Mouse (Mus musculus) cerebral cortex, adult 2 months (tissue): Measurements from ENCODE around the gene Prepl.

Experiments
- WGBS: fragments of 180-500 bp; shearing (Covaris S2); methylation state at CpG from one replicate; pipeline ENCODE4 v1.1.7; 2018; 5-methylcytosine and 5-hydroxymethylcytosine counted together

The Prepl gene

DNA sequence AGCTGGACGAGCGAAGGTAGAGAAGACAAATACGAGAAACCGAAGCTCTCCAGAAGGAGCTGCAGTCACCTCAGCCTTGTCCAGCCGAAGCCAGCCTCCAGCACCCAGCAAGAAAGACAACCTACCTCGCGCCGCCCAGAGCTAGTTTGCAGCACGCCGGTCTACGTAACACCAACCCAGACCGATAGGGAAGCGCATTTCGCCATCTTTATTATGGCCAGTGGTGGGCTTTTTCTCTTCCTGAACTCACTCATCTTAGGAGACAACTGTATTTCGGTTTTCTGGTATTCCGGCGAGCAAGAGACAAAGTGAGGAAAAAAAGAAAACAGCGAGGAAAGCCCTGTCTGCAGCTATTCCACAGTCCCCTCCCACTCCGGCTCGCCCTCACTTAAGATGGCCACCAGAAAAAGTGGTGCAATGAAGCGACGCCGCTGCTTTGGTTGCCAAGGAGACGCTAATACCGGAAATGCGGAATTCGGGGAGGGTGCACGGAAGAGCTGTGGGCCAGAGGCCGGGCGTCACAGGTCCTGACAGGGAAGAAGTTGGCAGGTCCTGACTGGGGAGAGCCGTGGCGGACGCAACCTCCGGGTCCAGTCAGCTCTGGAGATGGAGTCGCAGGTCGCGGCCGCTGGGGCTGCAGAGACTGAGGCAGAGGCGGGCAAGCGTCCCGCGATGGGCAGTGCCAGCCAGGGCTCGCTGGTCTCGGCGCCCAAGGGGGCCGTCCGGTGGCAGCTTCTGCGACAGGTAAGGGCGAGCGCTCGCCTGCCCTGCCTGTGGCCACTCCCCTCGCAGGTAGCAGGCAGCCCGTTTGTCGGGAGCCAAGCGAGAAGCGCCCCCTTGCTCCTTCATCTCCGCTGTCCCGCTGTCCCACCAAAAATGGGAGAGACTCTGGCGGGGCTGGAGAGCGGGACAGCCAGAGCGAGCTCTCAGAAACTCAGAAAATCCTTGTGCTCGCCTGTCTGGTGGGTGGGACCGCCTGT, at the start of gene Prepl, which contains the start of gene Camkmt:
Gene Prepl, minus strand, starts transcription at position 122 of the 980 bp plus-strand sequence.
Gene Camkmt, plus strand, starts transcription at position 433 of the 980 bp plus-strand sequence.
- WGBS, result under 1% methylated on average over 63 of the region's 63 CpGs

DNA sequence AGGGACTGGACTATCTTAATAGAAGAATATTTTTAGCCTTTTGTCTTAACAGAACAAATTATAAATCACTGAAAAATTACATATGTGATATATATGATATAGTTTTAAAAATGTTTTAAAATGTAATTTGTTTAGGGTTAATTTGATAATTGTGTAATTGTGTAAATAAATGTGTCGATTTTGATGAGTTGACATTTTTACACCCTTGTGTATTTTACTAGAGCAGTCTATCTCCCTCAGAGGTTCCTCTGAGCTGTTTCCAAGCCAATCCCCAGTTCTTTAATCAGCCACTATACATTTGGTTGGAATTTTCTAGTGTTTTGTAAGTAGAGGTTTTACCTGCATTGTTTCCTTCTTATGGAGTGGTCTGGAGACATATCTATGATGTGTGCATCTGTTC, 48.4 kb upstream of the Prepl start:
- WGBS, result 97% methylated on average over 1 of the region's 1 CpGs

DNA sequence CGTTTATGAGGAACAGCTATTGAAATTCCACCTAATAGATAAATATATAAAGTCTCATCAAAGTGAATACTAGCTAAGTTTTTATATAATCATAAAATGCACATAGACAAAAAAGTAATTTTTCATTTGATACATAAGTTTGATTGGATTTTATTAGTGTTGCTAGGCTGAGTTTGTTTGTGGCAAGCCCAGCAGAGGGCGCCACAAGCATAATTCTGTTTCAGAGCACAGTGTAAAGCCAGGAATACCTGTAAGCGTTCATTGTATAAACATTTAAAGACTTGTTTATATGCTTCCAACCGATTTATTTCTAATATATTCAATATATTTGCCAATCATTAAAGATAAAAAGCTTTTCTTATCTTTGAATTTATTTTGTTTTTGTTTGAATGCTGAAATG, 26.6 kb upstream of the Prepl start:
- 24% methylated on average over 4 of the region's 4 CpGs for WGBS

DNA sequence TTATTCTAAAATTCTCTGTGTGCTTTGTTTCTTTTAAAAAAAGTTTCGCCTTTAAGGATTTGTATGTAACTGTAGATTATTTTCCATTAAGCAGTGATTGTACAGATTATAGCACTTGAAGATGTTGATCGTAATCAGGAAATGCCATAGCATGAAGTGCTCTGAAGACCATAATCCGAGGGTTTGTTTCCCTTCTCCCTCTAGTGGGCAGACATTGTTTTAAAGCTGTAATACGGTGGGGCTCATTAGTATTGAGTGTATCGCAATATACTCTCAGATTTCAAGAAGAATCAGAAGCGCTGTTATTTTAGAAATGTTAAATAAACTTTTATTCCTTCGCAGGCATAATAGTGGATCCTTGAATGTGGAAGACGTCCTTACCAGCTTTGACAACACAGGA, 23.4 kb upstream of the Prepl start:
- 82% methylated on average over 8 of the region's 8 CpGs for WGBS

DNA sequence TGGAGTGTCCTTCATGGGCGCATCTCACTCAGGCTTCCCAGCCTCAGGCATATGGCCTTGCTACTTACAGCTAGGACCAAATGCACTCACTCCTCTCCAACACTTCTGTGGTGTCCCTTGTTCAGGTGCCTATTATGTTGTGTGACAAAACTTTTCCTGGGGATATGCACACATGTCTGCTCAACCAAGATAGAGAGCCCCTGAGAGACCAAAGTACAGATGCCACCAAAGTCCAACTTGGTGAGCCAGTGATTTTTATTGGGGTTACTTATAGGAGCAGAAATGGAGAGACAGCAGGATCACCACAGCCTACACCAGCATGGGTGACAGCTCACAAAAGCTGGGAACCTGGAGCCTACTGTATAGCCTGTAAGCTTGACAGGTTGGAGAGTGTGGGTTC, 20.6 kb upstream of the Prepl start:
- 100% methylated on average over 1 of the region's 1 CpGs for WGBS

DNA sequence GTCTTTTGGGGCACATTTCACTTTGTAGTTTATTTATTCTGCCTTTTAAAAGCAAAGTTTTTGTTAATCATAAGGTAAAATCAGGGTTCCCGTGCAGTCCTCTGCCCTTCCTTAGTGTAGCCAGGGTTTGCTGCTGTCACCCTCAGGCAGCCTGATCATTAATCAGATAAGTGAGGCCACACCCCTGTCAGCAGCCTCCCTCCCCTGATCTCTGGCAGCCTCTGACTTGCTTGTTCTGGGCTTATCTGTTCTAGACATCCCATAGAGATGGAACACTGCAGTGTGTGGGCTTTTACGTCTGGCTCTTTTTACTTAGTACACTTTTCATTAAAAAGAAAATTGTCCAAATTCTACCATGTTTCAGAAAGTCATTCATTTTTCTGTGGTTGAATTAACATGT, 13.3 kb upstream of the Prepl start:
- WGBS, result 70% methylated on average over 2 of the region's 2 CpGs

GRCm38 (mm10) chr17:85101751-85102150, 11.7 kb upstream of the Prepl start:
- 81% methylated on average over 7 of the region's 7 CpGs for WGBS

- WGBS, result 95% methylated on average over 3 of the region's 3 CpGs
These were observed 10.2 kb upstream of the Prepl start for GRCm38 (mm10) chr17:85100232-85100631.

GRCm38 (mm10) chr17:85098677-85099323, 8.8 kb upstream of the Prepl start:
- 88% methylated on average over 7 of the region's 7 CpGs for WGBS

DNA sequence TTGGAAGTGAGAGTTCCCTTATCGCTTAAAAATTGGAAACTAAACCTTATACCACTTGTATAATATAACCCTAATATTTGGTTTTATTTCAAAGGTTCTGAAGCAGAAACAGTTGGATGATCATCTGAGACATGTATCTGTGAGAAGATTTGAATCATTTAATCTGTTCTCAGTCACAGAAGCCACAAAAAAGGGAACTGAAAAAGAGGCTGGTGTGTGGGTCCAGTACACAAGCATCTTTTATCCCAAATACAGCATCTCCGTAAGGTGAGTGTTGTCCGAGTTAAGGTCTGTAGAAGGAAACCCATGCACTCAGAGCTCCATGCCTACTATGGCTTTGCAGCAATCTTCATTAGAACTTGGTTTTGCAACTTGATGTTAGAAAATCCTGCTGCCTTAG, 6.4 kb upstream of the Prepl start:
- WGBS, result 96% methylated on average over 3 of the region's 3 CpGs

GRCm38 (mm10) chr17:85091762-85092161, 1.7 kb upstream of the Prepl start:
- WGBS, result 94% methylated on average over 6 of the region's 6 CpGs

DNA sequence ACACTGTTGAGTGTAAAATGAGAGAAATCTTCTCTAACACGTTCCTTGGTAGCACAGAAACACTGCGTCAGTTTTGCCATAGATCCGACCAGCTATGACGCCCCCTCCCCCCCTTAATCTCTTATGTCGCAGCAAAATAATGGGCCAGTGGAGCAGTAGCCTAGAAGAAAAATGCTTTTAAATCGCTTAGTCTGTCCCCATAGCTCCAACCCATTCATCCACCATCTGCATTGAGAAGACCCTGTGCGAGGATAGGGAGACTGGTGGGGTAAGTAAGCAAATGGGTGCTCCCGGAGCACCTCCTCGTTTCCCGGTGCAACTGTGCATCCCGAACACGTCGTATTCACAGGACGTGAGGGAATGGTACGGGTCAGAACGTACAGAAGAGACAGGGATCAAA, 420 bp downstream of the Prepl start:
- under 1% methylated on average over 16 of the region's 16 CpGs for WGBS

DNA sequence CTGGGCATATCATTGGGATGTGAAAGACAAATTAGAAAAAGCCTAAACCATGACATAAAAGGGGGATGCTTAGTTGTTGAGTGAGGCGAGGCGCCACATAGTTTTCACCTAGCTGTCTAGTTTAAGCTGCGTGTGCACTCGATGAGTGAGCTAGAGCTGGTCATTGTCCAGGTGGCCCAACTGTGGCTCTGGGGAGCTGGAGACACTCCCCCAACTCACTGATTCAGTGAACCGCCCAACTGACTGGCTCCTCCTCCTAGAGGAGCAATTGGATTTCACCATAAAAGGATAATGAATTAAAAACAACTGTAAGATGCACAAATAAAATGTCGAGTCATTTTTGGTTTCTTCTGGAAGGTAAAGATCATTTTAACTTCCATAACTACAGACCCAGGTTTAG, 1.0 kb downstream of the Prepl start:
- 38% methylated on average over 6 of the region's 6 CpGs for WGBS

GRCm38 (mm10) chr17:85088401-85088800, 1.6 kb downstream of the Prepl start:
- 80% methylated on average over 11 of the region's 11 CpGs for WGBS

DNA sequence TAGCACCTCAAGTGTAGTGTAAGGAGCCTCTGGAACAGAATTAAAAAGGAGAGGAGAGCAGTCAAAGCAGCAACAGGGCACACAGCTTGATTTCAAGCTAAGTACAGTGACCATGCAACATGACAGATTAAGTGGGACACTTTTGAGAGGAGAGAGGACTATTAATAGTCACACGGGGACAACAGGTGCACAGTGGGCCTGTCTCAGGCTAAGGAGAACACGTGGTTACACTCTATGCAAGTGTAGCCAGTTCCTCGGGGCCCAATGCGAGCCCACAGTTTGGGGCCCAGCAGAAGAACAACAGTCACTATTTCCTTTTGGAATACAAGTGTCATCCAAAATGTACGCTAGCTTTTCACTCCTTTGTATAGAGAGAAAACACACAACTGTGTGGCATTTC, 2.5 kb downstream of the Prepl start:
- WGBS, result 74% methylated on average over 5 of the region's 5 CpGs

DNA sequence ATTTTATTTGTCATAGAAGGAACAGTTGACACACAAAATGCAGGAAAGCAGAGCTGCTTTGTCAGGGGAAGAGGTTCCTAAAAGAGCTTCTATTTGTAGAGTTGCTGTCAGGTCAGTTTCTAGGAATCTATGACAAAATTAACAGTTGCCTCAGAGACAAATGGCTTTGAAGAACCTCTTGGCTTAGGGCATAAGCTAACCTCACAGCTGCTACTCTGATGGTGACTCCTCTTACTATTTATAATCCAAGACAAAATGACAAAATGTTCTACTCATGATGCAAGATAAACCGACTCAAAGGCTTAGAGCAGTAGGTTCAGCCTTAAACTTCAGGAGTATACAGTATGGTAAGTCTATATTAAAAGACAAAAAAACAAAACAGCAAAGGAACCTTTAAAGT, 3.5 kb downstream of the Prepl start:
- WGBS, result 69% methylated on average over 1 of the region's 1 CpGs

DNA sequence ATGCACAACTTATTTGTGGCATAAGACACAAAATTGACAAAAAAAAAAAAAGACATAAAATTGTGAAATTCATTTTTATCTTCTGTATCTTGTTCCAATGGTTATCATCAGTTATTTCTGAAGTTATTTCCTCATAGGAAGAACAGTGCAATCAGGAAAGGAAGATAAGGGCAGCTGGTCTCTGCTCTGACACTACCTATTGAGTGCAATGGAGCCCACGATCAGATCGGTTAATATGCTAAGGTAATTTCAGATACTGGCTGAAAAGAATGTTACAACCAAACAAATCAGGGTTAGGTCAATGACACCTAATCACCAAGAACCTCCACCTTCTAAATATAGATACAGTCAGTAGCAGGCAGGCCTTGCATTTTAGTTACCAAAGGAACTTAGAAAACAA, 4.7 kb downstream of the Prepl start:
- WGBS, result 93% methylated on average over 2 of the region's 2 CpGs

- WGBS, result 96% methylated on average over 11 of the region's 11 CpGs
These were observed 9.3 kb downstream of the Prepl start for GRCm38 (mm10) chr17:85080781-85081180.

- 68% methylated on average over 3 of the region's 3 CpGs for WGBS
These were observed 10.8 kb downstream of the Prepl start for GRCm38 (mm10) chr17:85079276-85079675.

- 56% methylated on average over 4 of the region's 4 CpGs for WGBS
These were observed 16.0 kb downstream of the Prepl start for GRCm38 (mm10) chr17:85074083-85074482.

DNA sequence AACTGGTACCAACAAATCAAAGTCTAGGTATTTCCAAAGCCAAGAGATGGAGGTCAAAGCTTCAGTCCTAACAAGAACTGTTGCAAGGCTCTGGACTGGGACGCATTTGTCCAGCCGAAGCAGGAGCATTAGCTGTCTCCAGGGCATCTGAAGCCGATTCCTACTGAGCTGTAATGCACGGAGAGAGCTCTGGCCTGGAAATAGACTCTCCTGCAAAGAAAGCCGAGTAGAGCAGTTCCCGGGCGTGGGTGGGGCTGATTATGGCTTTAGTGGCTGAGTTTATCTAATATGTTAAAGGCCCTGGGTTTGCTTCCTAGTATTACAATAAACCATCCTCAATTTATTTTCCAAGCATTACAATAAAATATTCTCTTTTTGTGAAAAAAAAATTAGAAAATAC, 16.8 kb downstream of the Prepl start:
- WGBS, result 43% methylated on average over 7 of the region's 7 CpGs

- WGBS, result 62% methylated on average over 11 of the region's 11 CpGs
These were observed 17.7 kb downstream of the Prepl start for GRCm38 (mm10) chr17:85072383-85072782.
